Mouse (Mus musculus): ENCODE data around the gene Enoph1. TPM values are rescaled to one million over a fixed set of nuclear protein-coding genes. Genes with fewer than 3 reads are reported as not detected.

Gene Enoph1
- polyA plus RNA-seq, 1 experiment: not detected

- 61% methylated on average over 6 of the region's 6 CpGs for WGBS
- TF ChIP-seq CTCF (IDR thresholded peaks at IDR 0.05; ENCODE audit: insufficient read depth, low read depth, low read length): no peak
- no peak for TF ChIP-seq POLR2A (IDR thresholded peaks at IDR 0.05; ENCODE audit: insufficient read depth, low read depth, low read length)
- no peak overlapping the region for H3K27ac ChIP-seq (ENCODE audit: insufficient read depth, low read depth, low read length)
Measured at GRCm38 (mm10) chr5:100058729-100059128, 18.9 kb downstream of the Enoph1 start.

GRCm38 (mm10) chr5:100059326-100059725 lies 19.5 kb downstream of the Enoph1 start:
- H3K4me1 ChIP-seq (ENCODE audit: control insufficient read depth, insufficient read depth, low read length): peaks cover 22% of the 10 kb centered on the region
- H3K27ac ChIP-seq (ENCODE audit: insufficient read depth, low read depth, low read length): peak overlapping the region; percentile 24
- 31% methylated on average over 6 of the region's 6 CpGs for WGBS
- H3K4me3 ChIP-seq (ENCODE audit: insufficient read depth, low read depth, low read length): no peak overlapping the region
- TF ChIP-seq POLR2A (IDR thresholded peaks at IDR 0.05; ENCODE audit: insufficient read depth, low read depth, low read length): no peak
- TF ChIP-seq CTCF (IDR thresholded peaks at IDR 0.05; ENCODE audit: insufficient read depth, low read depth, low read length): no peak

More at GRCm38 (mm10) chr5:100058729-100059128, 18.9 kb downstream of the Enoph1 start:
- H3K4me1 ChIP-seq (ENCODE audit: control insufficient read depth, insufficient read depth, low read length): peaks cover 22% of the 10 kb centered on the region
- no peak overlapping the region for H3K4me3 ChIP-seq (ENCODE audit: insufficient read depth, low read depth, low read length)

GRCm38 (mm10) chr5:100060876-100061275 lies 21.1 kb downstream of the Enoph1 start:
- H3K4me3 ChIP-seq (ENCODE audit: insufficient read depth, low read depth, low read length): no peak overlapping the region
- TF ChIP-seq POLR2A (IDR thresholded peaks at IDR 0.05; ENCODE audit: insufficient read depth, low read depth, low read length) (no peak), CTCF (IDR thresholded peaks at IDR 0.05; ENCODE audit: insufficient read depth, low read depth, low read length) (no peak)

GRCm38 (mm10) chr5:100067579-100067978 lies 27.8 kb downstream of the Enoph1 start:
- no peak overlapping the region for H3K27ac ChIP-seq (ENCODE audit: insufficient read depth, low read depth, low read length)
- H3K4me3 ChIP-seq (ENCODE audit: insufficient read depth, low read depth, low read length): no peak overlapping the region
- 91% methylated on average over 16 of the region's 16 CpGs for WGBS
- H3K4me1 ChIP-seq (ENCODE audit: control insufficient read depth, insufficient read depth, low read length): no peaks in the 10 kb centered on the region
- TF ChIP-seq CTCF (IDR thresholded peaks at IDR 0.05; ENCODE audit: insufficient read depth, low read depth, low read length) (no peak), POLR2A (IDR thresholded peaks at IDR 0.05; ENCODE audit: insufficient read depth, low read depth, low read length) (no peak)

More at GRCm38 (mm10) chr5:100060876-100061275, 21.1 kb downstream of the Enoph1 start:
- H3K27ac ChIP-seq (ENCODE audit: insufficient read depth, low read depth, low read length): no peak overlapping the region
- WGBS: 95% methylated on average over 14 of the region's 14 CpGs
- H3K4me1 ChIP-seq (ENCODE audit: control insufficient read depth, insufficient read depth, low read length): peaks cover 11% of the 10 kb centered on the region

GRCm38 (mm10) chr5:100069526-100069925 lies 29.7 kb downstream of the Enoph1 start:
- TF ChIP-seq POLR2A (IDR thresholded peaks at IDR 0.05; ENCODE audit: insufficient read depth, low read depth, low read length) (no peak), CTCF (IDR thresholded peaks at IDR 0.05; ENCODE audit: insufficient read depth, low read depth, low read length) (no peak)
- 91% methylated on average over 2 of the region's 2 CpGs for WGBS
- Histone ChIP-seq H3K4me3 (ENCODE audit: insufficient read depth, low read depth, low read length) (no peak overlapping the region), H3K4me1 (ENCODE audit: control insufficient read depth, insufficient read depth, low read length) (no peaks in the 10 kb centered on the region), H3K27ac (ENCODE audit: insufficient read depth, low read depth, low read length) (no peak overlapping the region)

- H3K27ac ChIP-seq (ENCODE audit: insufficient read depth, low read depth, low read length): no peak overlapping the region
- H3K4me3 ChIP-seq (ENCODE audit: insufficient read depth, low read depth, low read length): no peak overlapping the region
- WGBS: 26% methylated on average over 3 of the region's 3 CpGs
- H3K4me1 ChIP-seq (ENCODE audit: control insufficient read depth, insufficient read depth, low read length): no peaks in the 10 kb centered on the region
- TF ChIP-seq CTCF (IDR thresholded peaks at IDR 0.05; ENCODE audit: insufficient read depth, low read depth, low read length) (peak; percentile 97), POLR2A (IDR thresholded peaks at IDR 0.05; ENCODE audit: insufficient read depth, low read depth, low read length) (no peak)
Measured at GRCm38 (mm10) chr5:100070255-100070654, 30.5 kb downstream of the Enoph1 start.

GRCm38 (mm10) chr5:100071541-100071940 lies 31.8 kb downstream of the Enoph1 start:
- TF ChIP-seq POLR2A (IDR thresholded peaks at IDR 0.05; ENCODE audit: insufficient read depth, low read depth, low read length) (no peak), CTCF (IDR thresholded peaks at IDR 0.05; ENCODE audit: insufficient read depth, low read depth, low read length) (no peak)
- 95% methylated on average over 5 of the region's 5 CpGs for WGBS
- H3K4me1 ChIP-seq (ENCODE audit: control insufficient read depth, insufficient read depth, low read length): no peaks in the 10 kb centered on the region
- H3K4me3 ChIP-seq (ENCODE audit: insufficient read depth, low read depth, low read length): no peak overlapping the region
- no peak overlapping the region for H3K27ac ChIP-seq (ENCODE audit: insufficient read depth, low read depth, low read length)

GRCm38 (mm10) chr5:100072557-100072956 lies 32.8 kb downstream of the Enoph1 start:
- 0 out of 2 replicates have a peak, but pooled peaks cover 2% of the 10 kb centered on the region for H3K4me1 ChIP-seq (ENCODE audit: control insufficient read depth, insufficient read depth, low read length)
- no peak overlapping the region for H3K27ac ChIP-seq (ENCODE audit: insufficient read depth, low read depth, low read length)
- no peak for TF ChIP-seq CTCF (IDR thresholded peaks at IDR 0.05; ENCODE audit: insufficient read depth, low read depth, low read length)
- WGBS: 67% methylated on average over 9 of the region's 9 CpGs
- H3K4me3 ChIP-seq (ENCODE audit: insufficient read depth, low read depth, low read length): no peak overlapping the region

- H3K4me3 ChIP-seq (ENCODE audit: insufficient read depth, low read depth, low read length): no peak overlapping the region
- no peak overlapping the region for H3K27ac ChIP-seq (ENCODE audit: insufficient read depth, low read depth, low read length)
- peaks cover 9% of the 10 kb centered on the region; the same call in 1 of the 2 replicates for H3K4me1 ChIP-seq (ENCODE audit: control insufficient read depth, insufficient read depth, low read length)
- WGBS: 64% methylated on average over 4 of the region's 4 CpGs
- no peak for TF ChIP-seq POLR2A (IDR thresholded peaks at IDR 0.05; ENCODE audit: insufficient read depth, low read depth, low read length)
Measured at GRCm38 (mm10) chr5:100074571-100074970, 34.8 kb downstream of the Enoph1 start.

Measured in olfactory bulb, adult 2 months (tissue).